Mouse (Mus musculus) liver, embryonic 14.5 days (tissue): ENCODE measurements around the gene Spesp1.

Experiments used
- CTCF ChIP-seq: IDR thresholded peaks from 2 replicates; pipeline ENCODE4 v1.5.1; 2016; ENCODE audit warnings: antibody characterized with exemption, low read depth, control low read depth
- EP300 ChIP-seq: IDR thresholded peaks from 2 replicates; pipeline ENCODE4 v1.6.1; 2016; ENCODE audit warnings: antibody characterized with exemption, low read depth

- TF ChIP-seq EP300, result no peak
- peak; percentile 67 for TF ChIP-seq CTCF
Measured at GRCm38 (mm10) chr9:62286967-62287632, 5.1 kb upstream of the Spesp1 start.
